ENCODE assay signal across 8 mouse cellular contexts in genomic region chr9:77340159-77340862, GRCm38 (mm10). TPM values are rescaled to one million over a fixed set of nuclear protein-coding genes. Genes with fewer than 3 reads are reported as not detected.
A peak's percentile ranks its signal among the peaks of the same experiment; 100 is the strongest.
DNase-seq lines count a peak whose midpoint lies in the region; ATAC-seq and TF ChIP-seq lines count a peak whose summit lies in the region.

No protein-coding gene starts in this region.

- no peaks in the 10 kb centered on the region for H3K36me3 ChIP-seq in liver, embryonic 11.5 days (ENCODE audit: control insufficient read depth, insufficient read depth, low read length)
- no peaks in the 10 kb centered on the region for H3K36me3 ChIP-seq in liver, embryonic 12.5 days
- H3K36me3 ChIP-seq in forebrain, embryonic 15.5 days, result no peaks in the 10 kb centered on the region
- H3K36me3 ChIP-seq in midbrain, postnatal 0 days (ENCODE audit: insufficient read depth, low read length), result no peaks in the 10 kb centered on the region

- no peak for DNase-seq in liver, embryonic 11.5 days (ENCODE audit: low spot score)
- peak; percentile 52 to 56 for DNase-seq in layer of hippocampus, adult 8-10 months (ENCODE audit: low spot score in 2 of 2)
- DNase-seq in midbrain, postnatal 0 days (ENCODE audit: low spot score), result peak; percentile 64
- no peak for DNase-seq in thymus, adult 18-20 months
- no peak for DNase-seq in urinary bladder, postnatal 10 days (ENCODE audit: low spot score)
- no peak for DNase-seq in yolk sac, embryonic 10.5 days (ENCODE audit: low spot score)

- ATAC-seq in liver, embryonic 11.5 days (replicated peaks; ENCODE audit: low FRiP score), result no peak
- no peak for ATAC-seq in liver, embryonic 12.5 days
- ATAC-seq in forebrain, embryonic 15.5 days (replicated peaks), result peak; percentile 84
- ATAC-seq in midbrain, postnatal 0 days (ENCODE audit: low FRiP score), result peak; percentile 82

- peak overlapping the region; percentile 23; the same call in 1 of the 2 replicates for H3K4me2 ChIP-seq in liver, embryonic 11.5 days
- H3K4me2 ChIP-seq in liver, embryonic 12.5 days, result no peak overlapping the region
- H3K4me2 ChIP-seq in forebrain, embryonic 15.5 days (replicated peaks), result peak overlapping the region; percentile 39
- peak overlapping the region; percentile 45 for H3K4me2 ChIP-seq in midbrain, postnatal 0 days (ENCODE audit: low read depth, low read length, poor library complexity, severe bottlenecking)

- H3K27ac ChIP-seq in liver, embryonic 11.5 days (ENCODE audit: low read depth, low read length), result no peak overlapping the region
- H3K27ac ChIP-seq in liver, embryonic 12.5 days, result no peak overlapping the region
- peak overlapping the region; percentile 63 for H3K27ac ChIP-seq in forebrain, embryonic 15.5 days (replicated peaks)
- peak overlapping the region; percentile 67 for H3K27ac ChIP-seq in midbrain, postnatal 0 days (ENCODE audit: low read depth, low read length)

- no peaks in the 10 kb centered on the region for H3K4me1 ChIP-seq in liver, embryonic 11.5 days (replicated peaks; ENCODE audit: control insufficient read depth, insufficient read depth, low read length)
- no peaks in the 10 kb centered on the region for H3K4me1 ChIP-seq in liver, embryonic 12.5 days
- H3K4me1 ChIP-seq in forebrain, embryonic 15.5 days, result peaks cover 15% of the 10 kb centered on the region; the same call in 1 of the 2 replicates
- 0 out of 2 replicates have a peak, but pooled peaks cover 2% of the 10 kb centered on the region for H3K4me1 ChIP-seq in midbrain, postnatal 0 days (ENCODE audit: insufficient read depth, low read length)

- H3K9me3 ChIP-seq in liver, embryonic 11.5 days (ENCODE audit: control insufficient read depth, low read length), result no peaks in the 10 kb centered on the region
- no peaks in the 10 kb centered on the region for H3K9me3 ChIP-seq in liver, embryonic 12.5 days (replicated peaks)
- no peaks in the 10 kb centered on the region for H3K9me3 ChIP-seq in forebrain, embryonic 15.5 days
- no peaks in the 10 kb centered on the region for H3K9me3 ChIP-seq in midbrain, postnatal 0 days (ENCODE audit: low read length)

- no peak overlapping the region for H3K4me3 ChIP-seq in liver, embryonic 11.5 days (ENCODE audit: low read depth, low read length)
- H3K4me3 ChIP-seq in liver, embryonic 12.5 days, result no peak overlapping the region
- peak overlapping the region; percentile 31 for H3K4me3 ChIP-seq in forebrain, embryonic 15.5 days
- H3K4me3 ChIP-seq in midbrain, postnatal 0 days (ENCODE audit: low read depth, low read length), result peak overlapping the region; percentile 28

- H3K9ac ChIP-seq in liver, embryonic 11.5 days (ENCODE audit: low read depth, low read length), result no peak overlapping the region
- H3K9ac ChIP-seq in liver, embryonic 12.5 days, result no peak overlapping the region
- H3K9ac ChIP-seq in forebrain, embryonic 15.5 days (replicated peaks), result 0 out of 2 replicates have a peak overlapping the region, but pooled peaks have one; percentile 27
- peak overlapping the region; percentile 39 for H3K9ac ChIP-seq in midbrain, postnatal 0 days (replicated peaks; ENCODE audit: low read length, poor library complexity, severe bottlenecking)

- H3K27me3 ChIP-seq in liver, embryonic 11.5 days (replicated peaks; ENCODE audit: control insufficient read depth, insufficient read depth, low read length), result no peaks in the 10 kb centered on the region
- no peaks in the 10 kb centered on the region for H3K27me3 ChIP-seq in liver, embryonic 12.5 days (replicated peaks)
- H3K27me3 ChIP-seq in forebrain, embryonic 15.5 days, result no peaks in the 10 kb centered on the region
- H3K27me3 ChIP-seq in midbrain, postnatal 0 days (ENCODE audit: insufficient read depth, low read length), result no peaks in the 10 kb centered on the region

- TF ChIP-seq CTCF in midbrain, postnatal 0 days (IDR thresholded peaks at IDR 0.05), result no peak

- WGBS in liver, embryonic 11.5 days, result 46% methylated on average over 18 of the region's 18 CpGs
- WGBS in liver, embryonic 12.5 days (ENCODE audit: insufficient replicate concordance), result 51% methylated on average over 18 of the region's 18 CpGs
- 15% methylated on average over 18 of the region's 18 CpGs for WGBS in forebrain, embryonic 15.5 days
- 10% methylated on average over 18 of the region's 18 CpGs for WGBS in midbrain, postnatal 0 days

RNA-seq across cellular contexts. Expression of gene Mlip, which starts 12.5 kb away (rescaled TPM):
- polyA plus RNA-seq in liver, embryonic 11.5 days (2014; fragmentation: Nextera tagmentation; extraction: Ambion mirVana), result 0.32 and 0.63 TPM in 2 replicates
- not detected in 2 replicates for polyA plus RNA-seq in liver, embryonic 12.5 days (2016; fragmentation: Nextera tagmentation; extraction: Ambion mirVana)
- 3.7 and 5.5 TPM in 2 replicates for polyA plus RNA-seq in forebrain, embryonic 15.5 days (2015; fragmentation: Nextera tagmentation; extraction: Ambion mirVana)
- 10 to 100 TPM; 48.3 to 53.0 (median 52.9) TPM for total RNA-seq in layer of hippocampus, adult 8-10 months (2022)
- 0.60 and 3.6 TPM in 2 replicates for total RNA-seq in midbrain, postnatal 0 days (2014; rRNA removed)
- polyA plus RNA-seq in midbrain, postnatal 0 days (2015; fragmentation: Nextera tagmentation; extraction: Ambion mirVana), result 1.8 and 1.9 TPM in 2 replicates

Comparison
In these comparisons a context has a peak if more than half of its experiments do, and no peak if none do; other contexts are left out.
1. ATAC-seq: peak in forebrain, embryonic 15.5 days (single experiment) and midbrain, postnatal 0 days (single experiment); none in liver, embryonic 11.5 days (single experiment) and liver, embryonic 12.5 days (single experiment).
2. DNase-seq: peak in layer of hippocampus, adult 8-10 months (2 of 2) and midbrain, postnatal 0 days (single experiment); none in liver, embryonic 11.5 days (single experiment), thymus, adult 18-20 months (0 of 2), urinary bladder, postnatal 10 days (single experiment) and yolk sac, embryonic 10.5 days (single experiment).
3. H3K27ac ChIP-seq: peak in forebrain, embryonic 15.5 days (single experiment) and midbrain, postnatal 0 days (single experiment); none in liver, embryonic 11.5 days (single experiment) and liver, embryonic 12.5 days (single experiment).
4. H3K4me3 ChIP-seq: peak in forebrain, embryonic 15.5 days (single experiment) and midbrain, postnatal 0 days (single experiment); none in liver, embryonic 11.5 days (single experiment) and liver, embryonic 12.5 days (single experiment).
5. H3K9ac ChIP-seq: peak in forebrain, embryonic 15.5 days (single experiment) and midbrain, postnatal 0 days (single experiment); none in liver, embryonic 11.5 days (single experiment) and liver, embryonic 12.5 days (single experiment).